Mouse (Mus musculus): ENCODE measurements around the gene Rbm17. TPM values are rescaled to one million over a fixed set of nuclear protein-coding genes. Genes with fewer than 3 reads are reported as not detected.
"Not testable (repeated sequence)": the region's sequence is repeated elsewhere in the genome, so short reads cannot be mapped to it uniquely, and the experiment has no call there.

Gene Rbm17
- polyA plus RNA-seq, 1 experiment from 2014 or later = 128 TPM

- peaks cover 6% of the 10 kb centered on the region; the same call in 1 of the 2 replicates for H3K27me3 ChIP-seq (replicated peaks; ENCODE audit: control insufficient read depth, insufficient read depth, low read length)
- H3K4me3 ChIP-seq (ENCODE audit: low read depth, low read length) = no peak overlapping the region
- H3K27ac ChIP-seq (replicated peaks; ENCODE audit: low read depth, low read length) = no peak overlapping the region
- no peak for ATAC-seq (ENCODE audit: low read depth)
- no peak overlapping the region for H3K4me2 ChIP-seq (ENCODE audit: low read depth, low read length)
- H3K9me3 ChIP-seq (ENCODE audit: control insufficient read depth, low read length) = no peaks in the 10 kb centered on the region
- H3K9ac ChIP-seq (ENCODE audit: low read depth, low read length) = no peak overlapping the region
- WGBS = 65% methylated on average over 2 of the region's 2 CpGs
- no peak for DNase-seq (ENCODE audit: low spot score)
- no peaks in the 10 kb centered on the region for H3K4me1 ChIP-seq (ENCODE audit: control insufficient read depth, insufficient read depth, low read length)
- no peaks in the 10 kb centered on the region for H3K36me3 ChIP-seq (ENCODE audit: control insufficient read depth, insufficient read depth, low read length)
Observed at GRCm38 (mm10) chr2:11547609-11548008, 56.3 kb downstream of the Rbm17 start.

- H3K36me3 ChIP-seq (ENCODE audit: control insufficient read depth, insufficient read depth, low read length) = no peaks in the 10 kb centered on the region
- H3K4me3 ChIP-seq (ENCODE audit: low read depth, low read length) = no peak overlapping the region
- no peak overlapping the region for H3K4me2 ChIP-seq (ENCODE audit: low read depth, low read length)
- no peak overlapping the region for H3K27ac ChIP-seq (replicated peaks; ENCODE audit: low read depth, low read length)
- no peak for ATAC-seq (ENCODE audit: low read depth)
- H3K9me3 ChIP-seq (ENCODE audit: control insufficient read depth, low read length) = no peaks in the 10 kb centered on the region
- H3K27me3 ChIP-seq (replicated peaks; ENCODE audit: control insufficient read depth, insufficient read depth, low read length) = no peaks in the 10 kb centered on the region
- no peak for DNase-seq (ENCODE audit: low spot score)
- H3K9ac ChIP-seq (ENCODE audit: low read depth, low read length) = no peak overlapping the region
- no peaks in the 10 kb centered on the region for H3K4me1 ChIP-seq (ENCODE audit: control insufficient read depth, insufficient read depth, low read length)
- WGBS = 71% methylated on average over 8 of the region's 8 CpGs
Observed at GRCm38 (mm10) chr2:11546091-11546490, 57.9 kb downstream of the Rbm17 start.

- WGBS = 54% methylated on average over 1 of the region's 1 CpGs
- no peak for ATAC-seq (ENCODE audit: low read depth)
- no peak for DNase-seq (ENCODE audit: low spot score)
- Histone ChIP-seq H3K36me3 (ENCODE audit: control insufficient read depth, insufficient read depth, low read length) (no peaks in the 10 kb centered on the region), H3K27me3 (replicated peaks; ENCODE audit: control insufficient read depth, insufficient read depth, low read length) (no peaks in the 10 kb centered on the region), H3K4me2 (ENCODE audit: low read depth, low read length) (no peak overlapping the region), H3K4me1 (ENCODE audit: control insufficient read depth, insufficient read depth, low read length) (no peaks in the 10 kb centered on the region), H3K9me3 (ENCODE audit: control insufficient read depth, low read length) (no peaks in the 10 kb centered on the region), H3K4me3 (ENCODE audit: low read depth, low read length) (no peak overlapping the region), H3K27ac (replicated peaks; ENCODE audit: low read depth, low read length) (no peak overlapping the region), H3K9ac (ENCODE audit: low read depth, low read length) (no peak overlapping the region)
Observed at GRCm38 (mm10) chr2:11545380-11545779, 58.6 kb downstream of the Rbm17 start.

- DNase-seq (ENCODE audit: low spot score) (no peak), ATAC-seq (ENCODE audit: low read depth) (no peak)
- no peak overlapping the region for H3K4me3 ChIP-seq (ENCODE audit: low read depth, low read length)
- H3K9me3 ChIP-seq (ENCODE audit: control insufficient read depth, low read length) = no peaks in the 10 kb centered on the region
- H3K4me2 ChIP-seq (ENCODE audit: low read depth, low read length) = no peak overlapping the region
- no peaks in the 10 kb centered on the region for H3K4me1 ChIP-seq (ENCODE audit: control insufficient read depth, insufficient read depth, low read length)
- no peak overlapping the region for H3K9ac ChIP-seq (ENCODE audit: low read depth, low read length)
- WGBS = 78% methylated on average over 5 of the region's 5 CpGs
- no peaks in the 10 kb centered on the region for H3K36me3 ChIP-seq (ENCODE audit: control insufficient read depth, insufficient read depth, low read length)
- no peaks in the 10 kb centered on the region for H3K27me3 ChIP-seq (replicated peaks; ENCODE audit: control insufficient read depth, insufficient read depth, low read length)
- no peak overlapping the region for H3K27ac ChIP-seq (replicated peaks; ENCODE audit: low read depth, low read length)
Observed at GRCm38 (mm10) chr2:11544342-11544741, 59.6 kb downstream of the Rbm17 start.

- ATAC-seq (ENCODE audit: low read depth) = no peak
- no peaks in the 10 kb centered on the region for H3K27me3 ChIP-seq (replicated peaks; ENCODE audit: control insufficient read depth, insufficient read depth, low read length)
- H3K9ac ChIP-seq (ENCODE audit: low read depth, low read length) = no peak overlapping the region
- no peak overlapping the region for H3K4me2 ChIP-seq (ENCODE audit: low read depth, low read length)
- no peak for DNase-seq (ENCODE audit: low spot score)
- H3K4me3 ChIP-seq (ENCODE audit: low read depth, low read length) = no peak overlapping the region
- H3K4me1 ChIP-seq (ENCODE audit: control insufficient read depth, insufficient read depth, low read length) = no peaks in the 10 kb centered on the region
- H3K9me3 ChIP-seq (ENCODE audit: control insufficient read depth, low read length) = no peaks in the 10 kb centered on the region
- 79% methylated on average over 7 of the region's 7 CpGs for WGBS
- no peaks in the 10 kb centered on the region for H3K36me3 ChIP-seq (ENCODE audit: control insufficient read depth, insufficient read depth, low read length)
- H3K27ac ChIP-seq (replicated peaks; ENCODE audit: low read depth, low read length) = no peak overlapping the region
Observed at GRCm38 (mm10) chr2:11543158-11543557, 60.8 kb downstream of the Rbm17 start.

GRCm38 (mm10) chr2:11542640-11543039 lies 61.3 kb downstream of the Rbm17 start:
- ATAC-seq (ENCODE audit: low read depth) = 0 out of 2 replicates have a peak, but pooled peaks have one; percentile 57
- WGBS = 76% methylated on average over 1 of the region's 1 CpGs
- H3K27ac ChIP-seq (replicated peaks; ENCODE audit: low read depth, low read length) = no peak overlapping the region
- H3K4me1 ChIP-seq (ENCODE audit: control insufficient read depth, insufficient read depth, low read length) = no peaks in the 10 kb centered on the region
- peak; percentile 59 for DNase-seq (ENCODE audit: low spot score)
- H3K27me3 ChIP-seq (replicated peaks; ENCODE audit: control insufficient read depth, insufficient read depth, low read length) = no peaks in the 10 kb centered on the region
- no peak overlapping the region for H3K4me2 ChIP-seq (ENCODE audit: low read depth, low read length)
- H3K9ac ChIP-seq (ENCODE audit: low read depth, low read length) = no peak overlapping the region
- no peak overlapping the region for H3K4me3 ChIP-seq (ENCODE audit: low read depth, low read length)
- H3K9me3 ChIP-seq (ENCODE audit: control insufficient read depth, low read length) = no peaks in the 10 kb centered on the region
- H3K36me3 ChIP-seq (ENCODE audit: control insufficient read depth, insufficient read depth, low read length) = no peaks in the 10 kb centered on the region

- H3K27ac ChIP-seq (replicated peaks; ENCODE audit: low read depth, low read length) = no peak overlapping the region
- WGBS = 95% methylated on average over 1 of the region's 1 CpGs
- no peak for ATAC-seq (ENCODE audit: low read depth)
Observed at GRCm38 (mm10) chr2:11542121-11542520, 61.8 kb downstream of the Rbm17 start.

GRCm38 (mm10) chr2:11541528-11541927 lies 62.4 kb downstream of the Rbm17 start:
- H3K4me1 ChIP-seq (ENCODE audit: control insufficient read depth, insufficient read depth, low read length); H3K36me3 ChIP-seq (ENCODE audit: control insufficient read depth, insufficient read depth, low read length); DNase-seq (ENCODE audit: low spot score); H3K4me3 ChIP-seq (ENCODE audit: low read depth, low read length); H3K27me3 ChIP-seq (replicated peaks; ENCODE audit: control insufficient read depth, insufficient read depth, low read length); H3K9me3 ChIP-seq (ENCODE audit: control insufficient read depth, low read length); H3K4me2 ChIP-seq (ENCODE audit: low read depth, low read length); ATAC-seq (ENCODE audit: low read depth); H3K9ac ChIP-seq (ENCODE audit: low read depth, low read length); H3K27ac ChIP-seq (replicated peaks; ENCODE audit: low read depth, low read length): not testable (repeated sequence)
- 50% methylated on average over 1 of the region's 1 CpGs for WGBS

More at GRCm38 (mm10) chr2:11542121-11542520, 61.8 kb downstream of the Rbm17 start:
- no peak overlapping the region for H3K4me2 ChIP-seq (ENCODE audit: low read depth, low read length)
- no peak for DNase-seq (ENCODE audit: low spot score)
- no peaks in the 10 kb centered on the region for H3K9me3 ChIP-seq (ENCODE audit: control insufficient read depth, low read length)
- no peak overlapping the region for H3K4me3 ChIP-seq (ENCODE audit: low read depth, low read length)
- H3K4me1 ChIP-seq (ENCODE audit: control insufficient read depth, insufficient read depth, low read length) = no peaks in the 10 kb centered on the region
- no peak overlapping the region for H3K9ac ChIP-seq (ENCODE audit: low read depth, low read length)
- H3K27me3 ChIP-seq (replicated peaks; ENCODE audit: control insufficient read depth, insufficient read depth, low read length) = no peaks in the 10 kb centered on the region
- no peaks in the 10 kb centered on the region for H3K36me3 ChIP-seq (ENCODE audit: control insufficient read depth, insufficient read depth, low read length)

GRCm38 (mm10) chr2:11535966-11536365 lies 68.0 kb downstream of the Rbm17 start:
- H3K4me1 ChIP-seq (ENCODE audit: control insufficient read depth, insufficient read depth, low read length) = 0 out of 2 replicates have a peak, but pooled peaks cover 4% of the 10 kb centered on the region
- ATAC-seq (ENCODE audit: low read depth) (no peak), DNase-seq (ENCODE audit: low spot score) (no peak)
- no peaks in the 10 kb centered on the region for H3K36me3 ChIP-seq (ENCODE audit: control insufficient read depth, insufficient read depth, low read length)
- H3K4me3 ChIP-seq (ENCODE audit: low read depth, low read length) = peak overlapping the region; percentile 44
- peak overlapping the region; percentile 71 for H3K4me2 ChIP-seq (ENCODE audit: low read depth, low read length)
- H3K27ac ChIP-seq (replicated peaks; ENCODE audit: low read depth, low read length) = no peak overlapping the region
- no peak overlapping the region for H3K9ac ChIP-seq (ENCODE audit: low read depth, low read length)
- no peaks in the 10 kb centered on the region for H3K9me3 ChIP-seq (ENCODE audit: control insufficient read depth, low read length)
- no peaks in the 10 kb centered on the region for H3K27me3 ChIP-seq (replicated peaks; ENCODE audit: control insufficient read depth, insufficient read depth, low read length)
- 68% methylated on average over 8 of the region's 8 CpGs for WGBS
